Mouse (Mus musculus): ENCODE data around the gene Gm20854. TPM values are rescaled to one million over a fixed set of nuclear protein-coding genes. Genes with fewer than 3 reads are reported as not detected.

Gm20854 gene
- 0.46 TPM for polyA plus RNA-seq (2014; fragmentation: Illumina TruSeq; extraction: RNeasy Lipid Tissue Mini Kit (QIAGEN cat#74804); ENCODE audit: low read depth, low replicate concordance)

DNA sequence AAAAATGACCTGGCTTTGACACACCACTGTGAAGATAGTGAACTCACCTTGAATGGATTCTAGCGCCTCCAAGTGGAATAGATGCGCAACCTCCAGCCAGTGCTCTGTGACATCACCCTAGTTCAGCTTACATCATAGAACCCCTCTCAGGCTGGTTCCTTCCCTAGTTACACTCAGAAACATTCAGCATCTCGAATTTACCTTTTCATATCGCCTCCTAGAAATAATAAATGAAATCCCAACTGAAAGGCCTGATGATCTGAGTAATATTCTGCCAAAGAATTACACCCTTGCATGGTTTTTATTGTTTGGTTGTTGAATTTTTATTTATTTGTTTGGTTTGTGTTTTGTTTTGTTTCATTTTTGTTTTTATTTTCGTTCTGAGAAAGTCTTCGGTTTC lies at the start of gene Gm20854:
Gene Gm20854 (minus strand): TSS at position 101 of the 400 bp plus-strand sequence.

